Mouse (Mus musculus) layer of hippocampus, adult 18-20 months (tissue): ENCODE measurements at regions not wholly inside any gene's neighbourhood (a gene's known extent, or its start where the extent isn't known, plus 50 kb on each side); places are given as distances from the start of the nearest gene placed in this dataset.

Experiments
- DNase-seq, 2 experiments: peaks; one replicate each; pipeline ENCODE4 v3.0.0; 2022; ENCODE audit warnings: low spot score in 2 of 2

- no peak for DNase-seq
Measured at GRCm38 (mm10) chr13:82187196-82187595, 404.3 kb downstream of the Cetn3 start.

- peak; percentile 2 to 21 for DNase-seq
Measured at GRCm38 (mm10) chr13:82200739-82201138, 417.9 kb downstream of the Cetn3 start.

GRCm38 (mm10) chr13:82225430-82225829, 442.6 kb downstream of the Cetn3 start:
- no peak for DNase-seq

- no peak for DNase-seq
Measured at GRCm38 (mm10) chr13:82233901-82234300, 451.0 kb downstream of the Cetn3 start.

GRCm38 (mm10) chr13:82246231-82246630, 463.4 kb downstream of the Cetn3 start:
- DNase-seq, result no peak

- no peak for DNase-seq
Measured at GRCm38 (mm10) chr13:82250361-82250760, 467.5 kb downstream of the Cetn3 start.

GRCm38 (mm10) chr13:82258491-82258935, 475.6 kb downstream of the Cetn3 start:
- DNase-seq, result no peak

GRCm38 (mm10) chr13:82264236-82264635, 481.4 kb downstream of the Cetn3 start:
- no peak for DNase-seq

GRCm38 (mm10) chr13:82265170-82265569, 482.3 kb downstream of the Cetn3 start:
- DNase-seq, result no peak

- DNase-seq, result no peak
Measured at GRCm38 (mm10) chr13:82265736-82266135, 482.9 kb downstream of the Cetn3 start.

GRCm38 (mm10) chr13:82274733-82275132, 491.9 kb downstream of the Cetn3 start:
- no peak for DNase-seq

GRCm38 (mm10) chr13:82276001-82276400, 493.1 kb downstream of the Cetn3 start:
- peak in 1 of 2 experiments; percentile 4 for DNase-seq

- no peak for DNase-seq
Measured at GRCm38 (mm10) chr13:82280744-82281143, 497.9 kb downstream of the Cetn3 start.

- DNase-seq, result no peak
Measured at GRCm38 (mm10) chr13:82295834-82296233, 513.0 kb downstream of the Cetn3 start.

GRCm38 (mm10) chr13:82304227-82304626, 521.4 kb downstream of the Cetn3 start:
- no peak for DNase-seq

GRCm38 (mm10) chr13:82305076-82305475, 522.2 kb downstream of the Cetn3 start:
- DNase-seq, result no peak

GRCm38 (mm10) chr13:82308336-82308735, 525.5 kb downstream of the Cetn3 start:
- DNase-seq, result peak in 1 of 2 experiments; percentile 8

GRCm38 (mm10) chr13:82316573-82317202, 533.8 kb downstream of the Cetn3 start:
- DNase-seq, result peak in 1 of 2 experiments; percentile 35

- peak in 1 of 2 experiments; percentile 39 for DNase-seq
Measured at GRCm38 (mm10) chr13:82317203-82317580, 534.3 kb downstream of the Cetn3 start.

- DNase-seq, result no peak
Measured at GRCm38 (mm10) chr13:82318395-82318794, 535.5 kb downstream of the Cetn3 start.

GRCm38 (mm10) chr13:82354355-82354754, 571.5 kb downstream of the Cetn3 start:
- DNase-seq, result no peak

- no peak for DNase-seq
Measured at GRCm38 (mm10) chr13:82355296-82355695, 572.4 kb downstream of the Cetn3 start.

GRCm38 (mm10) chr13:82359442-82359841, 576.6 kb downstream of the Cetn3 start:
- DNase-seq, result no peak
